Mouse (Mus musculus) forebrain, postnatal 0 days (tissue): ENCODE data around the gene Zfp600. TPM values are rescaled to one million over a fixed set of nuclear protein-coding genes. Genes with fewer than 3 reads are reported as not detected.

Experiments used
- polyA plus RNA-seq: library from polyadenylated mRNA; unstranded; fragments of >200 nt; fragmentation: Nextera tagmentation; extraction: Ambion mirVana; gene quantifications from 2 replicates; pipeline ENCODE4 v1.2.1, GENCODE M21; 2015
- total RNA-seq: library from RNA; depleted of rRNA; stranded (reverse); fragments of >200 nt; gene quantifications from 2 replicates; pipeline ENCODE4 v1.2.3, GENCODE M21; 2014; rRNA removed

The Zfp600 gene
- total and polyA plus RNA-seq, 2 experiments from 2014 or later: not detected

Other genes starting within 250 kb of the Zfp600 start
- not detected in 2 replicates for gene Zfp987, start 59.5 kb upstream of the Zfp600 start, total RNA-seq
- not detected in 2 replicates for gene Zfp987, start 59.5 kb upstream of the Zfp600 start, polyA plus RNA-seq